Mouse (Mus musculus) embryonic facial prominence, embryonic 10.5 days (tissue): Measurements from ENCODE around the gene Zfp592. TPM values are rescaled to one million over a fixed set of nuclear protein-coding genes. Genes with fewer than 3 reads are reported as not detected.
"Not testable (repeated sequence)": the region's sequence is repeated elsewhere in the genome, so short reads cannot be mapped to it uniquely, and the experiment has no call there.

Experiments used
- DNase-seq: peaks from one replicate; pipeline ENCODE4 v3.0.0-alpha.2; 2017; ENCODE audit warnings: low spot score
- H3K27ac ChIP-seq: fragments of 300-500 bp; sonication (generic); replicated peaks from 2 replicates; pipeline ENCODE4 v1.5.1; 2016; ENCODE audit warnings: mild to moderate bottlenecking
- H3K27me3 ChIP-seq: fragments of 300-500 bp; sonication (generic); replicated peaks from 2 replicates; pipeline ENCODE4 v1.6.1; 2016; ENCODE audit warnings: low read depth, mild to moderate bottlenecking; ENCODE audit not compliant: poor library complexity, severe bottlenecking
- H3K36me3 ChIP-seq: fragments of 300-500 bp; sonication (generic); replicated peaks from 2 replicates; pipeline ENCODE4 v1.6.1; 2016; ENCODE audit warnings: mild to moderate bottlenecking, moderate library complexity
- H3K4me1 ChIP-seq: fragments of 300-500 bp; sonication (generic); 2 replicates; pipeline ENCODE4 v1.6.1; 2016
- H3K4me3 ChIP-seq: fragments of 300-500 bp; sonication (generic); 2 replicates; pipeline ENCODE4 v1.5.1; 2016; ENCODE audit warnings: mild to moderate bottlenecking, moderate library complexity
- H3K9me3 ChIP-seq: fragments of 300-500 bp; sonication (generic); 2 replicates; pipeline ENCODE4 v1.6.1; 2016; ENCODE audit warnings: mild to moderate bottlenecking
- WGBS: fragments of 180-500 bp; shearing (Covaris S2); methylation state at CpG from one replicate; pipeline ENCODE4 v1.1.7; 2016; 5-methylcytosine and 5-hydroxymethylcytosine counted together
- polyA plus RNA-seq: library from polyadenylated mRNA; unstranded; fragments of >200 nt; fragmentation: Nextera tagmentation; extraction: Ambion mirVana; gene quantifications from 2 replicates; pipeline ENCODE4 v1.2.1, GENCODE M21; 2016

The Zfp592 gene
- polyA plus RNA-seq, result 15.6 and 16.3 TPM in 2 replicates

DNA sequence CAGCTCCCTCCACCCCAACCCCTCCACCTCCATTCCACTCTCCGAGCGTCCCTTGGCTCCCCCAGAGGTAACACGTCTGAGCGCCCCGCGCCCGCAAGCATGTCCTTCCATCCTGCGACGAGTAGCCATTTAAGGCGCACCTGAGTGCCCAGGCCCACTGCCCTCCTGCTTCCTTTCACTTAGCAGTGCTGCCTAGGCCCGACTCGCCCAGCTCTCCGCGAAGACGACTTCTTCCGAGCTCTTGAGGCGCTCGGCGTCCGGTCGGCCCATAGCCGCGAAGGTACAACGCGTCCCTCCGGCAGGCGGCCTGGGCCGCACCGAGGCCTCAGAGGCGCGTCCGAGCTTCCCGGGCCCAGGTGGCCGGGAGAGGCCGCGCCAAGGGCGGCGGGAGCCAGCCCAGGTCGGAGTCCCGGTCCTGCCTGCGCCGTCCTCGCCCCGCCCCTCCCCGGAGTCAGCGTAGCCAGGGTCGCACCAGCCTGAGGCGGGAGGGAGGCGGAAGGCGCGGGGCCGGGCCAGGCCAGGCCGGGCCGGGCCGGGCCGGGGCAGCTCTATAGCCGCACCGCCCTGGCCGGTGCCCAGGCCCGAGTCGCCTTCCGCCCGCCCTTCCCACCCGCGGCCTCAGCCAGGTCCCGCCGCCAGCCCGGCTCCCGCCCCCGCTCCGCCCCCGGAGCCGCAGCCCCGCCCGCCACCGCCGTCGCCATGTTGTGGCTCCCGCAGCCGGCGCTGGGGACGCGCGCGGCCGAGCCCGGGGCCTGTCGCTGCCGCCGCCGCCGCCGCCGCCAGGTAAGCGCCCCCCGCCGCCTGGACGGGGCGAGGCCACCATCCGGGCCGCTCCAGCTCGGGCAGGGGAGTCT is at the start of gene Zfp592:
Gene Zfp592, plus strand, starts transcription at position 702 of the 854 bp plus-strand sequence.
- Histone ChIP-seq H3K4me3 (peak within 1 kb of the TSS; percentile 95), H3K36me3 (peaks cover 4% of the 10 kb centered on the region; the same call in 1 of the 2 replicates), H3K27ac (peak within 1 kb of the TSS; percentile 99), H3K27me3 (no peaks in the 10 kb centered on the region), H3K9me3 (no peaks in the 10 kb centered on the region), H3K4me1 (peaks cover 39% of the 10 kb centered on the region)
- WGBS, result under 1% methylated on average over 100 of the region's 102 CpGs
- DNase-seq, result peak; percentile 89

- peak within 1 kb of the TSS; percentile 98 for H3K27ac ChIP-seq
- H3K4me1 ChIP-seq, result peaks cover 21% of the 10 kb centered on the region
- 3% methylated on average over 44 of the region's 44 CpGs for WGBS
- no peaks in the 10 kb centered on the region for H3K9me3 ChIP-seq
- peak within 1 kb of the TSS; percentile 79 for H3K4me3 ChIP-seq
- H3K27me3 ChIP-seq, result no peaks in the 10 kb centered on the region
- peak; percentile 93 for DNase-seq
- H3K36me3 ChIP-seq, result peaks cover 22% of the 10 kb centered on the region
Observed at GRCm38 (mm10) chr7:80947445-80948350, 45.8 kb upstream of the Zfp592 start, which contains the start of gene Sec11a. TSS of gene Sec11a (minus strand) at chr7:80947780.

GRCm38 (mm10) chr7:80951461-80951860 is 42.0 kb upstream of the Zfp592 start:
- Histone ChIP-seq H3K9me3 (no peaks in the 10 kb centered on the region), H3K4me1 (peaks cover 8% of the 10 kb centered on the region), H3K4me3 (no peak overlapping the region), H3K27ac (no peak overlapping the region), H3K36me3 (no peaks in the 10 kb centered on the region), H3K27me3 (no peaks in the 10 kb centered on the region)
- WGBS, result 90% methylated on average over 4 of the region's 4 CpGs
- DNase-seq, result no peak

- Histone ChIP-seq H3K4me3 (no peak overlapping the region), H3K27me3 (no peaks in the 10 kb centered on the region), H3K36me3 (no peaks in the 10 kb centered on the region), H3K9me3 (no peaks in the 10 kb centered on the region), H3K27ac (no peak overlapping the region), H3K4me1 (peaks cover 5% of the 10 kb centered on the region; the same call in 1 of the 2 replicates)
- no peak for DNase-seq
- 70% methylated on average over 3 of the region's 3 CpGs for WGBS
Observed at GRCm38 (mm10) chr7:80952140-80952539, 41.3 kb upstream of the Zfp592 start.

- H3K27ac ChIP-seq, result no peak overlapping the region
- no peaks in the 10 kb centered on the region for H3K4me1 ChIP-seq
- no peak for DNase-seq
- H3K9me3 ChIP-seq, result no peaks in the 10 kb centered on the region
- H3K27me3 ChIP-seq, result no peaks in the 10 kb centered on the region
- WGBS, result 86% methylated on average over 2 of the region's 2 CpGs
- no peaks in the 10 kb centered on the region for H3K36me3 ChIP-seq
- no peak overlapping the region for H3K4me3 ChIP-seq
Observed at GRCm38 (mm10) chr7:80954251-80954650, 39.2 kb upstream of the Zfp592 start.

GRCm38 (mm10) chr7:80956891-80957290 is 36.6 kb upstream of the Zfp592 start:
- 94% methylated on average over 2 of the region's 2 CpGs for WGBS
- DNase-seq, result no peak
- Histone ChIP-seq H3K27me3 (no peaks in the 10 kb centered on the region), H3K36me3 (no peaks in the 10 kb centered on the region), H3K4me3 (no peak overlapping the region), H3K27ac (no peak overlapping the region), H3K4me1 (no peaks in the 10 kb centered on the region), H3K9me3 (no peaks in the 10 kb centered on the region)

DNA sequence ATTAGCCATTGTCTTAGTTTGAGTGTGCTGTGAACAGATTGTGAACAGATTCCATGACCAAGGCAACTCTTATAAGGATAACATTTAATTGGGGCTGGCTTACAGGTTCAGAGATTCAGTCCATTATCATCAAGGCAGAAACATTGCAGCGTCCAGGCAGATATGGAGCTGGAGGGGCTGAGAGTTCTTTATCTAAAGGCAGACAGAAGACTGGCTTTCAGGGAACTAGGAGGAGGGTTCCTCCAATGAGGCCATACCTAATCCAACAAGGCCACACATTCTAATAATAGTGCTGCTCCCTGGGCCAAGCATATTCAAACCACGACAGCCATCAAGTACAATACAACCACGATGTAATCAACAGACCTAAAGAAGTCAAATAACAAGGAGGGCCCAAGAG is 34.5 kb upstream of the Zfp592 start:
- Histone ChIP-seq H3K9me3 (no peaks in the 10 kb centered on the region), H3K27ac (no peak overlapping the region), H3K4me3 (no peak overlapping the region), H3K4me1 (no peaks in the 10 kb centered on the region), H3K36me3 (no peaks in the 10 kb centered on the region), H3K27me3 (no peaks in the 10 kb centered on the region)
- no peak for DNase-seq
- 87% methylated on average over 3 of the region's 3 CpGs for WGBS

DNA sequence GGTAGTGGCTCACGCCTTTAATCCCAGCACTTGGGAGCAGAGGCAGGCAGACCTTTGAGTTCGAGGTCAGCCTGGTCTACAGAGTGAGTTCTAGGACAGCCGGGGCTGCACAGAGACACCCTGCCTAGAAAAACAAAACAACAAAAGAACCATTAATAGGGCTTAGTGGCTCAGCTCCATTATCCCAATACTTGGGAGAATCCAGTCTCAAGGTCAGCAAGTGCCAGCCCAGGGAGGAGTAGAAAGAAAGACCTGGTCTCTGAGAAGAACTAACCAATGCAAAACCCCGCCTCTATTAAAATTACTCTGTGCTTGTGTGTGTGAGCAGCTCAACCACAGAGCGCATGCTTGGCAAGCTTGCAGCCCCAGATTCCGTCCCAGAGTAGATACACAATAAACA is 30.7 kb upstream of the Zfp592 start:
- H3K27ac ChIP-seq, result no peak overlapping the region
- H3K4me3 ChIP-seq, result no peak overlapping the region
- H3K36me3 ChIP-seq, result no peaks in the 10 kb centered on the region
- H3K4me1 ChIP-seq, result no peaks in the 10 kb centered on the region
- no peak for DNase-seq
- H3K9me3 ChIP-seq, result no peaks in the 10 kb centered on the region
- 69% methylated on average over 6 of the region's 6 CpGs for WGBS
- no peaks in the 10 kb centered on the region for H3K27me3 ChIP-seq

GRCm38 (mm10) chr7:80970913-80971312 is 22.6 kb upstream of the Zfp592 start:
- no peak for DNase-seq
- Histone ChIP-seq H3K36me3 (no peaks in the 10 kb centered on the region), H3K9me3 (no peaks in the 10 kb centered on the region), H3K27ac (no peak overlapping the region), H3K27me3 (no peaks in the 10 kb centered on the region), H3K4me1 (no peaks in the 10 kb centered on the region), H3K4me3 (no peak overlapping the region)
- WGBS, result 64% methylated on average over 3 of the region's 3 CpGs

DNA sequence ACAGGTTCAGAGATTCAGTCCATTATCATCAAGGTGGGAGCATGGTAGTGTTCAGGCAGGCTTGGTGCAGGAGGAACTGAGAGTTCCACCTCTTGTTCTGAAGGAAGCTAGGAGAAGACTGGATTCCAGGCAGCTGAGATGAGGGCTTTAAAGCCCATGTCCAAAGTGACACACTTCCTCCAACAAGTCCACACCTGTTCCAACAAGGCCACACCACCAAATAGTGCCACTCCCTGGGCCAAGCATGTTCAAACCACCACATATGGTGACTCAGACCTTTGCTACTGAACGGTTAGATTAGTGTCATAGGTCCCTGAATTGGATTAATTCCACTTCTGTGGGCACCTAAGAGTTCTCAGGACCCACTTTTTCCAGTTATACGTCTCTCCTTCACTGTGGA is 22.1 kb upstream of the Zfp592 start:
- no peaks in the 10 kb centered on the region for H3K9me3 ChIP-seq
- H3K36me3 ChIP-seq, result no peaks in the 10 kb centered on the region
- no peaks in the 10 kb centered on the region for H3K4me1 ChIP-seq
- no peaks in the 10 kb centered on the region for H3K27me3 ChIP-seq
- no peak overlapping the region for H3K4me3 ChIP-seq
- 71% methylated on average over 2 of the region's 2 CpGs for WGBS
- no peak overlapping the region for H3K27ac ChIP-seq
- DNase-seq, result no peak

GRCm38 (mm10) chr7:80972082-80972481 is 21.4 kb upstream of the Zfp592 start:
- no peaks in the 10 kb centered on the region for H3K4me1 ChIP-seq
- no peaks in the 10 kb centered on the region for H3K36me3 ChIP-seq
- DNase-seq, result no peak
- H3K27me3 ChIP-seq, result no peaks in the 10 kb centered on the region
- WGBS, result 92% methylated on average over 5 of the region's 5 CpGs
- H3K4me3 ChIP-seq, result no peak overlapping the region
- no peak overlapping the region for H3K27ac ChIP-seq
- H3K9me3 ChIP-seq, result no peaks in the 10 kb centered on the region

- not testable (repeated sequence) for DNase-seq, H3K4me3 ChIP-seq, H3K36me3 ChIP-seq, H3K9me3 ChIP-seq, H3K27ac ChIP-seq, H3K27me3 ChIP-seq, H3K4me1 ChIP-seq
- 85% methylated on average over 4 of the region's 4 CpGs for WGBS
Observed at GRCm38 (mm10) chr7:80972920-80973637, 20.4 kb upstream of the Zfp592 start.
